Mouse (Mus musculus): ENCODE results near the gene Foxc2.

The Foxc2 gene

DNA sequence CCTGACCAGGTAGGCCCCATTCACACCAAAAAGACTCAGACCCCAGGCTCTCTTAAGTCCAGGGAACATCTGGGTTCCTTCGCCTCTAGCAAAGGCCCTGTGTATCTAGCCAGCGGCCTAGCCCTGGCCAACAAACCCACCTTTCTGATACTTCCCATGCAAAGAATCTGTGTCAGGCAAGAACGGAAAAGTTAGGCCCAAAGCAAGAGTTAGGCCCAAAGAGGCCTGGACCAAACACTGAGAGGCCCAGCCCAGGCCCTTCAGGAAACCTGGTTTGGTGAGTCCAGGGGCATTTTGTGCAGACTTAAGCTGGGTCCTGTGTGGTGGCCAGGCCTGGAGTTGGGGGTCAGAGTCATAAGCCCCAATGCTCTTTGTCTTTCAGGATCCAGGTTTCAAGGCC, 30.4 kb upstream of the Foxc2 start:
- no peak for ATAC-seq (ENCODE audit: insufficient number of reproducible peaks, low FRiP score, low TSS enrichment)

DNA sequence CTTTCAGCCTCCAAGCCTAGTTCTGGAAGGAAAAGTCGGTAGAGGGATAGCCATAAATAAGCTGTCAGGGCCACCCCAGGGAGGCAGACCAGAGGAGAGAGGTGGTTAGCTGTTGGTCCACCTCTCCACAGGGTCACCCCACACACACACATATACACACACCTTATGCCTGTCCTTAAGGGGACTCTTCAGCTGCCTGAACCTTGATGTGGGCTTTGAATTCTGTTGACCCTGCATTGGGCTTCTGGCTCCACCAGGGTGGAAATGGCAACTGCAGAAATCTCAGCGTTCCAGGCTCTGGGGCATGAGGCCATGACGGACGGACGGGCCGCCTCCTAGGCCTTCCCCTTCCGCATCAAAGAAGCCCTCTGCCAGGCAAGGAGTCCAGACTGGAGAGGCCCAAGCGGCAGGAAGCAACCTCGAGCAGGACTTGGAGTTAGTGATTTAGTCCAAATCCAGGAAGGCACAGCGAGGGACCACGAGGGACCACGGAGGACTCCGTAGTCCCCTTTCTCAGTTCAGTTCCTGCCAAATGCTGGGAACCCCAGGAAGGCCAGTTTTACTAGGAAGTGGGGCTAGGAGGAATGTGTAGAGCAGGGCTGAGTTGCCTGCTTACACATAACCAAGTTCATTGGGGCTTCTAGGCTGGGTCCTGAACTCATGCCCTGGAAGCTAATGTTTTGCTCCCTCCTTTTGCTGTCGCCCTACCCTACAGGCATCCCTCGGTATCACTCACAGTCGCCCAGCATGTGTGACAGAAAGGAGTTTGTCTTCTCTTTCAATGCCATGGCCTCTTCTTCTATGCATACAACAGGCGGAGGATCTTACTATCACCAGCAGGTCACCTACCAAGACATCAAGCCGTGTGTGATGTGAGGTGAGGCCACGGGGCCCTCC, 29.7 kb upstream of the Foxc2 start:
- ATAC-seq (ENCODE audit: insufficient number of reproducible peaks, low FRiP score, low TSS enrichment), result no peak

DNA sequence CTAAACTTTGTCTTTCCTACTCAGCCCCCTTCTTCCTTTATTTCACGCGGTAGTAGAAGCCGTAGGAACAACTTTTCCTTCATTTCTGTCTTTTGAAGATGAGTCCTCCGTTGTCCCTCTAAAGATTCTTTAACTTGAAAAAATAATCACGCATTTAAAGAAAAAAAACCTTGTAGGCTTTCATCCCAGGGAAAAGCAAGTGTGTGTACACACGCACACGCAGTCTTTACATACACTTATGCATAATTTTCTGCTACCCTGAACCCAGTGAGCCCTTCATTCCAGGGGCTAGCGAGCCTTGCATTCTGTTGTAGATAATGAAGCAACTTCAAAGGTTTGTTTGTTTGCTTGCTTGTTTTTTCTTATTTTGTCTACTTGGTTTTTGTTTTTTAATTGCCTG, 27.7 kb upstream of the Foxc2 start:
- ATAC-seq (ENCODE audit: insufficient number of reproducible peaks, low FRiP score, low TSS enrichment), result no peak

DNA sequence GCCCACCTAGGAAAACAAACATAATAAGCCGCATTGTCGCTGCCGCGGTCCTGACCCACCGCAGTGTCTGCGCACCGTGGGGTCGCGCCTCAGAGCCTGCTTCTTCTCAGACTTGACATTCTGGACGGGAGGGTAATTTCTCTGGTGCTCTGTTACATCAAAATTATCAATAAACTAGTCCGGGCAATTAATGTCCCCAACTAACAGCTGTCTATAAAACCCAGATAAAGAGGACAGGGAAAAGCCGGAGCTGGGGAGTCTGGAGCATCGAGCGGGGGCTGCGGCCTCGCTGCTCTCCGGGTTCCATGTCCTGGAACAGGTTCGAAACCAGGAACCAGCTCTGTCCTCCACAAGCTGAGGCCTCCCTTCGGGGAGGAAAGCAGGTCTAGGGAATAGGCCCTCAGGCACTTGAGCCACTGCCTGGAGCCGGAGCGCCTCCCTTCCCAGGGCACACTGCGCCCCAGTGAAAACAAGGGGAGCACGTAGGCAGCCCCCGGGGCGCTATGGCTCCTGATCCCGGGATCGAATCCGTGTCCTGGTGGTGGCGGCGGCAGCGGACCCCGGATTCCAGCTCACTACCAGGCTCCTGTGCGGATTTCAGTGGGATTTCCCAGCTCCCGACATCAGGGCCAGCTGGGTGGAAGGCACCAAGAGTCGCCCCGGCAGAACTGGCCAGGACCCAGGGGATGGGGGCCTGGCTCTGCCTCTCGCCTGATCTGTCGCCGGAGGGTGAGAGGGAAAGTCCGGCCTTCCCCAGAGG, 26.9 kb upstream of the Foxc2 start:
- no peak for ATAC-seq (ENCODE audit: insufficient number of reproducible peaks, low FRiP score, low TSS enrichment)

DNA sequence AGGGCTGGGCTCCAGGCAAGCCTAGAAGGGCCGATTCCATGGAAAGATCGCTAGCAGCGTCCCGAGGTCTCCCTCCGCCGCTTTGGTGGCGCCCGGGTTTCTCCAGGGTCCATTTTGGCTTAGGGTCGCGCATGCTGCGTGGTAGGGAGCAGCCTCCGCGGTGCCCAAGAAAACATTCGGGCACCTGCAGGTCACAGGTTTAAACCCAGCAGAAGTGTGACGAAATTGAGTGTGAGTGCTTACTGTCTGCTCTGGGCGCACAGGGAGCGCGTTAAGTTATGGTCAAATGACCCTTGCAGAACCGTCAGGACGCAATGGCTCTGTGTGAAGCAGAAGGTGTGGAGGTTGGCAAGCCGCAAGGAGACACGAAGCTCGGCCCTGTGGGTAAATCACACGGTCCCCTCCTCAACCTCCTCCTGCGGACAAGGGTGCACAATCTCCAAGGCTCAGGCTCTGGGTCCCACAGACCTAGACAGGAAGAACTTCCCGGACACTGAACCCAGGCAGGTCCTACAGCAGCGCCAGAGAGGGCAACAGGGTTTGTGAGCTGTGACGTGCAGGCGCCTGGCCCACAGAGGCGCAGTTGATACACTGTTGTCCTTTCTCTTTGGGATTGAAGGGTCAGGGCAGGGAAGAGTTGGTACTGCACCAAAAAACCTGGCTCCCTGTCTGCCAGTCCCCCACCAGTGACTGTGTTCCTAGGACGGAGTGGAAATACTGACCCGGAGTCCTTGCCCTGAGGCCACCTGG, 26.2 kb upstream of the Foxc2 start:
- no peak for ATAC-seq (ENCODE audit: insufficient number of reproducible peaks, low FRiP score, low TSS enrichment)

DNA sequence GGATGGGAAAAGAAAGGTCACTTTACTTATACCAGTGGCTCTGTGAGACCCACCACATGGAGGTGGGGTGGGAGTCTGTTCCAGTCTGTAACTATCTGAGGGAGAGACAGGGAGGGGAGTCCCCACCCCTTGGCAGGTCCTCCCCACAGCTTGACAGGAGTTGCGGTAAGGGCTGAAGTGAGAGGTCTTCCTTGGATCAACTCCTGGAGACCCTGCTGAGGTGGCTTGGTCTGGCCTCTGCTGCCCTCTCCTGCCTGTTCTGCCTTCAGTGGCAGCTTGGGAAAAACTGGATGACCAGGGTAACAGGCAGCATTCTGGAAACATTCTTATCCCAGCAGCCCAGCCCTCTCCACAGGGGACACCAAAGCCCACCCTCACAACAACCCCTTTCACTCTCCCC, 25.3 kb upstream of the Foxc2 start:
- ATAC-seq (ENCODE audit: insufficient number of reproducible peaks, low FRiP score, low TSS enrichment), result no peak

DNA sequence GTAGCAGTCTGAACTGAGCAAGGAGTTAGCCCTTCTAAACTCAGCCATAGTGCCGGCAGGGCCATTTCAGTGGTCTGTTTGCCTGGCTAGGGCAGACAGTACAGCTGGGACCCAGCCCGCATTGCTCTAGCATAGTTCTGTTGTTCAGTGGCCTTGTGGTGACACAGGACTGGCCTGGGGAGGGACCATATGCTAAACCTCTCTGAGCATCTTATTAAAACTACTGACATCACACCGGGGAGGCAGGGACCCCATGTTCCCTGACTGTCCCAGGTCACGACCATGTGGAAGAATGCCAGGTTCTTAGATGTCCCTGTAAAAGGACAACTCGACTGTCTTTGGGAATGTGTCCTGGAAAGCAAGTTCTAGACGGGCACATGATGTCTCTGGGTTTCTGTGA, 23.8 kb upstream of the Foxc2 start:
- no peak for ATAC-seq (ENCODE audit: insufficient number of reproducible peaks, low FRiP score, low TSS enrichment)

DNA sequence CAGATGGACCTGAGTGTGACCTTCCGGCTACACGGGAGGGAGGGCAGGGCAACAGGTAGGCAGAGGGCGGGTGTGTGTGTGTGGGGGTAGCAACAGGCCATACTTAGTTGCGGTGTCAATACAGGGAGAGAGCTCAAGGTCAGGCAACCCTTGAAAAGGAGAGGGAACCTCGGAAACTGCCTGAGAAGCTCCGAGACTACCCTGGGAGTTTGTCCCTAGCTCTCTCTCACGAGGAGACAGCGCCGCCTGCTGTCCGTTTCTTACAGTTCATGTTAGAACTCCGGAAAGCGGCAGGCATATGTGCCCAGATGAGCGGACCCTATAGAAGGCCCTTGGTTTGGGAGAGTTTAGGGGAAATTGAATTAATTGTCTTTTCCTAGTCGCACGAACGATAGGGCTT, 23.3 kb upstream of the Foxc2 start:
- ATAC-seq (ENCODE audit: insufficient number of reproducible peaks, low FRiP score, low TSS enrichment), result peak; percentile 56; the same call in 1 of the 2 replicates

DNA sequence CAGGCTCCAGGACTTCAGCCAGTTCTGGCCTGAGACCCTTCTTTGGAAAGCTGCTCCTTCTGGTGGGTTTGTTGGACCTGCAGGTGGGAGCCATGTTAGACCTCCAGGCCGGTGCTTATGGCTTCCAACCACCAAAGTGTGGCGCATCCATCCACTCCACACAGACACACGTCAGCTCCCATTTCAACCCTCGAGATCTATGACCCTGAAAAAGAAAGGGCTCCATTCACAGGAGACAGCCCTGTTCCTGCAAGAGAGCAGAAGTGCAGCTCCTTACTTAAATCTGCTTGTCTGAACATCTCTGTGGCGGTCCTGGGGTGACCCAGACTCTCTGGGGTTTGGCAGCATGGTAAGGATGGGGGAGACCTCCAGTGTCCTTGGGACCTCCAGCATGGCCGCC, 22.5 kb upstream of the Foxc2 start:
- ATAC-seq (ENCODE audit: insufficient number of reproducible peaks, low FRiP score, low TSS enrichment), result no peak

DNA sequence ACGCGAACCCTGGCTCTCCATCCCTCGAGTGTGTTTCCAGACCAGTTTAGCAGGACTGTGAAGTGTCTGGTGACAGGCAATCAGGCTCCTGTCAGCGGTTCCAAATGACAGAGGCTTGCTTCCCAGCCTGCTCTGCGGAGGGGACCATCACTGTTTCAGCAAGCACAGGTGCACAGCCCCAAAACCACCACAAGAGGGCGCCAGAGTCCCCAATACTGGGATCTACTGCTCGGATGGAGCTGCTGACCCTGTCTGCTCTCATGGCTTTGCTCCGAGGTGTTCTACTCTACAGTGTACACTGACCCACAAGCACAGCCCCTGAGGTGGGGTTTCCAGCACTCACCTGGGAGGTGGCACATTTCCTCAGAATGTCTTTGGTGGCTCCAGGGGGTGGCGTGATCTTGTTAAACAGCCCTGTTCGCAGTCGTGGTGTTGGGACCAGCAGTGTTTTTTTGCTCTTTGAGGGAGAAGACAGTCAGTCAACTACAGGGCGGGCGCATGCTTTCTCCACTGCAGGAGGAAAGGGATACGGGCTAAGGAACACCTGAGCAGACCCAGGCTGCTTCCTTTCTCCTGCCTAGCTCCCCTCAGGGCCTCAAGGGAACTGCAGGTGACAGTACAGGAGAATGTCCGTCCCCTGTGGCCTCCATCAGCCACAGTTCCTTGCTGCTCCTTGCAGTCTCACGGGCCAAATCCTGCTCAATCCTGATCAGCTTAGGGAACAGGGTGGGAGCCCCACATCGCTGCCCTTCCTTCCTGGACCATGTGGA, 11.7 kb upstream of the Foxc2 start:
- peak; percentile 24; the same call in 1 of the 2 replicates for ATAC-seq (ENCODE audit: insufficient number of reproducible peaks, low FRiP score, low TSS enrichment)

DNA sequence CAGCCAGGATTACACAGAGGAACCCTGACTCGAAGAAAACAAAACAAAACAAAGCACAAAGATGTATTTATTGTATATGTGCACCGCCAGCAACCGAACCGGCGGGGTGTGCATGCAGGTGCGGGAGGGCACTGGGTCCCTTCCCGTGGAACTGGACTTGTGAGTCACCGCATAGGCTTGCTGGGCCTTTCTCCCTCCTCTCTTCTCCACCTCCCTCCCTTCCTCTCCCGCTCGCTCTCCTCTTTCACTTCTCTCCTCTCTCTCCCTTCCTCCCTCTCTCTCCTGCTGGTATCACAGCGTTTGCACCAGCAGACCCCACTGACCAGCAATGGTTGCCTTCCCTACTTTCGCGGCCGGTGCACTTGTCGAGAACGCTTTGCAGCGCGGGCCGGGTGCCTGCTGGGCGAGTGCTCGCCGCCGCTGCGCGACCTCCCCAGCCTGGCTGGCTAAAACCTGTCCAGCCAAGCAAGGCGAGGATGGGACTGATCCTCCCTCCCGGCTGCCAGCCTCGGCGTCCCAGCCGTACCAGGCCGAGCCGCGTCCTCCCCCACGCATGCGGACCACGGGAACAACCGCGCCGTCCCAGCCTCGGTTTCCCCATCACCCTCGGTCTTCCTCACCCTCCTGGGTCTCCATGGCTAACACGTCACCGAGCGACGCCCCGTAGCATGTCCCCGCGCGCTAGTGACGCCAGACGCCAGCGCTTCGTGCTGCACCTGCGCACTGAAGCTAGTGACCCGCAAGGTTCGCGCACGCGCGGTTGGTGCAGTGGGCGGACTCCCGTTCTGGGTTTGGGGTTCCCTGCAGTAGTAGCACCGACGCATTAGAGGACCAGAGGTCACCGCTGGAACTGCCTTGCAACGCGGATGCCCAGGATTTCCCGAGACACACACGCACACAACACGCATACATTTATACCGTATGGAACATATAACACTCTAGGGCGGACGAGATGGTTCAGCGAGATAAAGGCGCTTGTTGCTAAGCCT, 8.0 kb upstream of the Foxc2 start, which contains the start of gene Mthfsd:
Gene Mthfsd (minus strand): TSS at position 725 of the 989 bp plus-strand sequence.
- peak; percentile 88 for ATAC-seq (ENCODE audit: insufficient number of reproducible peaks, low FRiP score, low TSS enrichment)

DNA sequence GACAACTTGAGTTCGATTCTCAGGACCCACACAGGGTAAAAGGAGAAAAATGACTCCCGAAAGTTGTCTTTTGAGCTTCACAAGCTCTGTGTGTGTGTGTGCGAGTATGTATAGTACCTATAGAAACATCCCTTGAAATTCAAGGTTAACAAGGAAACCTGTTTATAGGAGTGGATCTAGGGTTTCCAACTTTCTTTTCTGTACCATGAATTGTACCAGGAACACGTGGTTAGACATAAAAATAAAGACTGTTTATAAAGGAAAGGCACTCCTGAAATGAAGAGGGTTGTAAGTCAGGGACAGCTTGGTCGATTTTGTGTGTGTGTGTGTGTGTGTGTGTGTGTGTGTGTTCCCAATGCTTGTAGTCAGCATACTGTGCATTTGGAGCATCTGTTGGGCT, 7.3 kb upstream of the Foxc2 start:
- ATAC-seq (ENCODE audit: insufficient number of reproducible peaks, low FRiP score, low TSS enrichment), result no peak

DNA sequence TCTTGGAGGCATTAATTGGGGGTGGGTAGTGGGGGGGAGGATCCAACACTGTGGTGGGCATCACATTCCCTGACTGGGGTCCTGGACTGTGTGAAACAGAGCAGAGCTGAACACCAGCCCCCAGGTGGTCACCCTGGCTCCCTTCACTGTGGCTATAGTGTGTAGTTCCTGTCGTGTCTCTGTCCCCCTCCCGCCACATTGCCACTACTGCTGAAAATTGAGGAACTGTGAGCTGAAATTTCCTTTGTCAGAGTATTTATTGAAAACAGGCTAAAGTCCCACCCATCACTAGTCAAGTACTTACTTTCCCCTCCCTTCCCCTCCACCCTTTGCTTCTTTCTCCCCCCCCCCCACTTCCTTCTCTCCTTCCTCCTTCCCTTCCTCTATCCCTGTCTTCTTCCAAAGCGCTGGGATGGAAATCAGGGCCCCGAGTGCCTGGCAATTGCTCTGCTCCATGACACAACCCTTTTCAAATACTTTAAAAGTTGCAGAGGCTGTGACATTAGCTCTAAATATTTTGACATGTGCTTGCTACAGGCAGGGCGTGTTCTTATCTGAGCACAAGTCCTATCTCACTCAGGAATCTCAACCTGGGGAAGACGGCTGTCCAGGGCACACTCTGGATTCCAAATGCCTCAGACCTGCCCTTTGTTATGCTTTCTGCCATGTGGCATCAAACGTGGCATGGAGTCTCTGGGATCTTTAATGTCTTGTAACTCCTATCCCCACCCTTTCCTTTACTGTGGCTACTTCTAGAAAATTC, 4.6 kb upstream of the Foxc2 start:
- no peak for ATAC-seq (ENCODE audit: insufficient number of reproducible peaks, low FRiP score, low TSS enrichment)

DNA sequence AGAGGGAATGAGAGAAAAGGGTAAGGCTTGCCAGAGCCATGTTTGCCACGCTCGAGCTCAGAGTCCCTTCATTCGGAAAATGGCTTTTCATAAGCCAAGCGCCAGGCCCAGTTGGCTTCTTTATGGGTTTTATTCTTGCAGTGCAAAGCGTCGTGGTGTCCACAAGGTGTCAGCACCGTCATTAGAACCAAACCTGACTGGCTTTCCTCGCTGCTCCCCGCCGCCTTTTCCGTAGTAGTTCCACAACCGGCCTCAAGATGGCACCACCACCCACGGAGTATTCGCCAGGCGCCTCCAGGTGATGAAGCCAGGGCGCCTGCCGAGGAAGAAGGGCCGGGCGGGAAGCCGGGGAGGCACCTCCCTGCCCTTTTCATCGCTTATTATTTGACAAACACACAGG, 2.7 kb upstream of the Foxc2 start:
- peak; percentile 69 for ATAC-seq (ENCODE audit: insufficient number of reproducible peaks, low FRiP score, low TSS enrichment)

DNA sequence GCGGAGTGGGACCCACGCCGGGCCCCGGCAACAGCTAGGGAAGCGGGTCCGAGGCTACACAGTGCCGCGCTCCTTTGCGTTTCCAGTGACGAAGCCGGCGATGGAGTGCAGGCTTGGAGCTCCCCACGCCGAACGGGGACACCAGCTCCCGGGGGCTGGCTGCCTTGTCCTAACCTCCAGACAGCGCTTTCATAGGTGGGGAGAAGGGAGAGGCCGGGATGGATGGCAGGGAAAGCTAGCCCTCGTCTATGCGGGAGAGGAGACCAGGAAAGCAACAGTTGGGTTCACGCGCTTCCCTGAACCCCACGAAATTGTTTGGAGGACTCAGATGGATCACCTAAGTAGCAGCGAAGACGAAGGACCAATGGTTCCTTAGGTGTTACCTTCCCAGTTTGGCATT, 835 bp upstream of the Foxc2 start:
- ATAC-seq (ENCODE audit: insufficient number of reproducible peaks, low FRiP score, low TSS enrichment), result no peak

DNA sequence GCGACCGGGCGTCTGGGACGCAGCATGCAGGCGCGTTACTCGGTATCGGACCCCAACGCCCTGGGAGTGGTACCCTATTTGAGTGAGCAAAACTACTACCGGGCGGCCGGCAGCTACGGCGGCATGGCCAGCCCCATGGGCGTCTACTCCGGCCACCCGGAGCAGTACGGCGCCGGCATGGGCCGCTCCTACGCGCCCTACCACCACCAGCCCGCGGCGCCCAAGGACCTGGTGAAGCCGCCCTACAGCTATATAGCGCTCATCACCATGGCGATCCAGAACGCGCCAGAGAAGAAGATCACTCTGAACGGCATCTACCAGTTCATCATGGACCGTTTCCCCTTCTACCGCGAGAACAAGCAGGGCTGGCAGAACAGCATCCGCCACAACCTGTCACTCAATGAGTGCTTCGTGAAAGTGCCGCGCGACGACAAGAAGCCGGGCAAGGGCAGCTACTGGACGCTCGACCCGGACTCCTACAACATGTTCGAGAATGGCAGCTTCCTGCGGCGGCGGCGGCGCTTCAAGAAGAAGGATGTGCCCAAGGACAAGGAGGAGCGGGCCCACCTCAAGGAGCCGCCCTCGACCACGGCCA, 717 bp downstream of the Foxc2 start:
- no peak for ATAC-seq (ENCODE audit: insufficient number of reproducible peaks, low FRiP score, low TSS enrichment)

DNA sequence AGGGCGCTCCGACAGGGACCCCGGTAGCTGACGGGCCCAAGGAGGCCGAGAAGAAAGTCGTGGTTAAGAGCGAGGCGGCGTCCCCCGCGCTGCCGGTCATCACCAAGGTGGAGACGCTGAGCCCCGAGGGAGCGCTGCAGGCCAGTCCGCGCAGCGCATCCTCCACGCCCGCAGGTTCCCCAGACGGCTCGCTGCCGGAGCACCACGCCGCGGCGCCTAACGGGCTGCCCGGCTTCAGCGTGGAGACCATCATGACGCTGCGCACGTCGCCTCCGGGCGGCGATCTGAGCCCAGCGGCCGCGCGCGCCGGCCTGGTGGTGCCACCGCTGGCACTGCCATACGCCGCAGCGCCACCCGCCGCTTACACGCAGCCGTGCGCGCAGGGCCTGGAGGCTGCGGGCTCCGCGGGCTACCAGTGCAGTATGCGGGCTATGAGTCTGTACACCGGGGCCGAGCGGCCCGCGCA, 1.2 kb downstream of the Foxc2 start:
- no peak for ATAC-seq (ENCODE audit: insufficient number of reproducible peaks, low FRiP score, low TSS enrichment)

DNA sequence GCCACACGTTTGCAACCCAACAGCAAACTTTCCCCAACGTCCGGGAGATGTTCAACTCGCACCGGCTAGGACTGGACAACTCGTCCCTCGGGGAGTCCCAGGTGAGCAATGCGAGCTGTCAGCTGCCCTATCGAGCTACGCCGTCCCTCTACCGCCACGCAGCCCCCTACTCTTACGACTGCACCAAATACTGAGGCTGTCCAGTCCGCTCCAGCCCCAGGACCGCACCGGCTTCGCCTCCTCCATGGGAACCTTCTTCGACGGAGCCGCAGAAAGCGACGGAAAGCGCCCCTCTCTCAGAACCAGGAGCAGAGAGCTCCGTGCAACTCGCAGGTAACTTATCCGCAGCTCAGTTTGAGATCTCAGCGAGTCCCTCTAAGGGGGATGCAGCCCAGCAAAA, 1.9 kb downstream of the Foxc2 start:
- no peak for ATAC-seq (ENCODE audit: insufficient number of reproducible peaks, low FRiP score, low TSS enrichment)
